Mouse (Mus musculus): ENCODE data around the gene E2f3.

- TF ChIP-seq CTCF (IDR thresholded peaks at IDR 0.05; ENCODE audit: low read depth) (peak; percentile 72), EP300 (IDR thresholded peaks at IDR 0.05; ENCODE audit: low read depth) (no peak)
These were observed 128.4 kb downstream of the E2f3 start for GRCm38 (mm10) chr13:29857436-29857835.
